17 mouse cellular contexts compared by ENCODE assay signal in genomic region chr3:83537231-83537630, GRCm38 (mm10).
DNase-seq lines count a peak whose midpoint lies in the region; ATAC-seq and TF ChIP-seq lines count a peak whose summit lies in the region.
"Had no signal": no experiment of that assay in that cellular context is flagged by ENCODE, and none has a peak within 500 bp of the region (broad histone marks: within the 10 kb centered on the region; RNA-seq: fewer than 3 reads in every experiment).

No protein-coding gene starts in this region.

- no peaks in the 10 kb centered on the region for H3K9me3 ChIP-seq in heart, embryonic 13.5 days
- no peaks in the 10 kb centered on the region for H3K9me3 ChIP-seq in embryonic facial prominence, embryonic 14.5 days (ENCODE audit: control insufficient read depth, low read length)
- H3K9me3 ChIP-seq in limb, embryonic 14.5 days (ENCODE audit: control insufficient read depth, low read length), result no peaks in the 10 kb centered on the region
- H3K9me3 ChIP-seq: forebrain, embryonic 12.5 days; liver, embryonic 13.5 days; midbrain, embryonic 13.5 days had no signal

- TF ChIP-seq CTCF in kidney, adult 2 months (conservative IDR thresholded peaks at IDR 0.05; ENCODE audit: insufficient read depth, insufficient read length, low read depth, low read length), result no peak

- peak overlapping the region; percentile 42; the same call in 1 of the 2 replicates for H3K27ac ChIP-seq in heart, embryonic 13.5 days (replicated peaks)
- H3K27ac ChIP-seq in kidney, adult 2 months (ENCODE audit: insufficient read depth, low read depth, low read length), result no peak overlapping the region
- H3K27ac ChIP-seq in embryonic facial prominence, embryonic 14.5 days (replicated peaks; ENCODE audit: low read depth, low read length), result peak overlapping the region; percentile 9
- no peak overlapping the region for H3K27ac ChIP-seq in limb, embryonic 14.5 days (replicated peaks; ENCODE audit: low read depth, low read length)
- H3K27ac ChIP-seq: forebrain, embryonic 12.5 days; gastrocnemius, adult 2 months; heart, adult 2 months; left cerebral cortex, adult 2 months; liver, embryonic 13.5 days; midbrain, embryonic 13.5 days had no signal

- ATAC-seq in heart, embryonic 13.5 days (ENCODE audit: extremely low read depth, insufficient number of reproducible peaks, low FRiP score, low TSS enrichment), result no peak
- ATAC-seq in embryonic facial prominence, embryonic 14.5 days (ENCODE audit: low read depth), result no peak; the same call in 1 of the 2 replicates
- no peak for ATAC-seq in limb, embryonic 14.5 days (ENCODE audit: low FRiP score, low read depth)
- ATAC-seq in activated CD4-positive, CD25-positive, alpha-beta regulatory T cell, adult 4 months, result no peak
- ATAC-seq: CD4-positive, CD25-positive, alpha-beta regulatory T cell, adult 4 months; midbrain, embryonic 13.5 days had no signal

- H3K36me3 ChIP-seq in heart, embryonic 13.5 days, result no peaks in the 10 kb centered on the region
- no peaks in the 10 kb centered on the region for H3K36me3 ChIP-seq in kidney, adult 2 months (ENCODE audit: control insufficient read depth, insufficient read depth, low read length)
- H3K36me3 ChIP-seq in embryonic facial prominence, embryonic 14.5 days (ENCODE audit: control insufficient read depth, insufficient read depth, low read length), result no peaks in the 10 kb centered on the region
- H3K36me3 ChIP-seq in limb, embryonic 14.5 days (ENCODE audit: control insufficient read depth, insufficient read depth, low read length), result no peaks in the 10 kb centered on the region
- H3K36me3 ChIP-seq: forebrain, embryonic 12.5 days; liver, embryonic 13.5 days; midbrain, embryonic 13.5 days had no signal

- H3K4me1 ChIP-seq in heart, embryonic 13.5 days, result no peaks in the 10 kb centered on the region
- no peaks in the 10 kb centered on the region for H3K4me1 ChIP-seq in kidney, adult 2 months (ENCODE audit: control insufficient read depth, insufficient read depth, low read length)
- H3K4me1 ChIP-seq in embryonic facial prominence, embryonic 14.5 days (ENCODE audit: control insufficient read depth, insufficient read depth, low read length), result peaks cover 23% of the 10 kb centered on the region
- peaks cover 14% of the 10 kb centered on the region; the same call in 1 of the 2 replicates for H3K4me1 ChIP-seq in limb, embryonic 14.5 days (ENCODE audit: control insufficient read depth, insufficient read depth, low read length)
- H3K4me1 ChIP-seq: liver, embryonic 13.5 days; midbrain, embryonic 13.5 days had no signal

- H3K9ac ChIP-seq in heart, embryonic 13.5 days, result no peak overlapping the region
- H3K9ac ChIP-seq in embryonic facial prominence, embryonic 14.5 days (ENCODE audit: low read depth, low read length), result no peak overlapping the region
- no peak overlapping the region for H3K9ac ChIP-seq in limb, embryonic 14.5 days (ENCODE audit: low read depth, low read length, severe bottlenecking)
- H3K9ac ChIP-seq: forebrain, embryonic 12.5 days; liver, embryonic 13.5 days; midbrain, embryonic 13.5 days had no signal

- H3K27me3 ChIP-seq in heart, embryonic 13.5 days (replicated peaks), result no peaks in the 10 kb centered on the region
- no peaks in the 10 kb centered on the region for H3K27me3 ChIP-seq in kidney, adult 2 months (replicated peaks; ENCODE audit: control insufficient read depth, insufficient read depth, low read length)
- H3K27me3 ChIP-seq in embryonic facial prominence, embryonic 14.5 days (replicated peaks; ENCODE audit: control insufficient read depth, insufficient read depth, low read length), result no peaks in the 10 kb centered on the region
- H3K27me3 ChIP-seq in limb, embryonic 14.5 days (ENCODE audit: control insufficient read depth, insufficient read depth, low read length), result no peaks in the 10 kb centered on the region
- H3K27me3 ChIP-seq: forebrain, embryonic 12.5 days; liver, embryonic 13.5 days; midbrain, embryonic 13.5 days had no signal

- TF ChIP-seq POLR2A in kidney, adult 2 months (IDR thresholded peaks at IDR 0.05; ENCODE audit: low read depth, low read length), result no peak
- no peak for TF ChIP-seq POLR2A in limb, embryonic 14.5 days (IDR thresholded peaks at IDR 0.05; ENCODE audit: borderline replicate concordance, extremely low read depth, insufficient read depth, insufficient read length)

- DNase-seq in heart, adult 8-10 months (ENCODE audit: low spot score), result no peak
- peak; percentile 2 for DNase-seq in kidney, postnatal 14 days
- DNase-seq in kidney, adult 2 months, result no peak
- peak; percentile 63 for DNase-seq in embryonic facial prominence, embryonic 14.5 days (ENCODE audit: low spot score)
- no peak for DNase-seq in limb, embryonic 14.5 days (ENCODE audit: low spot score)
- DNase-seq: cerebellum, adult 9-10 months; gastrocnemius, adult 2 months; heart, adult 2 months; heart, postnatal 36 days; liver, embryonic 13.5 days; right cerebral cortex, postnatal 25 days had no signal

- WGBS in heart, embryonic 13.5 days, result 55% methylated on average over 4 of the region's 4 CpGs
- 44% methylated on average over 4 of the region's 4 CpGs for WGBS in kidney, adult 2 months
- WGBS in embryonic facial prominence, embryonic 14.5 days, result 46% methylated on average over 4 of the region's 4 CpGs
- 28% methylated on average over 4 of the region's 4 CpGs for WGBS in limb, embryonic 14.5 days

- H3K4me3 ChIP-seq in heart, embryonic 13.5 days, result no peak overlapping the region
- H3K4me3 ChIP-seq in kidney, adult 2 months (ENCODE audit: insufficient read depth, low read depth, low read length), result no peak overlapping the region
- no peak overlapping the region for H3K4me3 ChIP-seq in embryonic facial prominence, embryonic 14.5 days (ENCODE audit: low read depth, low read length)
- H3K4me3 ChIP-seq in limb, embryonic 14.5 days (replicated peaks; ENCODE audit: low read length), result no peak overlapping the region
- H3K4me3 ChIP-seq: forebrain, embryonic 12.5 days; gastrocnemius, adult 2 months; heart, adult 2 months; left cerebral cortex, adult 2 months; liver, embryonic 13.5 days; midbrain, embryonic 13.5 days had no signal

- H3K4me2 ChIP-seq in heart, embryonic 13.5 days, result no peak overlapping the region
- H3K4me2 ChIP-seq in embryonic facial prominence, embryonic 14.5 days (ENCODE audit: low read depth, low read length), result no peak overlapping the region
- H3K4me2 ChIP-seq in limb, embryonic 14.5 days (replicated peaks; ENCODE audit: low read depth, low read length, severe bottlenecking), result peak overlapping the region; percentile 26; the same call in 1 of the 2 replicates
- H3K4me2 ChIP-seq: forebrain, embryonic 12.5 days; liver, embryonic 13.5 days; midbrain, embryonic 13.5 days had no signal

Comparison
In these comparisons a context has a peak if more than half of its experiments do, and no peak if none do; other contexts are left out.
1. DNase-seq: peak in kidney, postnatal 14 days (single experiment) and embryonic facial prominence, embryonic 14.5 days (single experiment); none in heart, adult 8-10 months (single experiment), kidney, adult 2 months (single experiment) and limb, embryonic 14.5 days (single experiment).
2. H3K27ac ChIP-seq: peak in heart, embryonic 13.5 days (single experiment) and embryonic facial prominence, embryonic 14.5 days (single experiment); none in kidney, adult 2 months (single experiment) and limb, embryonic 14.5 days (single experiment).